Mouse (Mus musculus) kidney, adult 2 months (tissue): ENCODE measurements around the gene Cst13.

ENCODE experiments used
- CTCF ChIP-seq: fragments of 200-500 bp; conservative IDR thresholded peaks from 2 replicates; pipeline ENCODE4 v1.5.1; 2011; ENCODE audit warnings: low read depth, mild to moderate bottlenecking, control low read depth, low read length, moderate library complexity, mixed read lengths; ENCODE audit not compliant: insufficient read depth, insufficient read length
- POLR2A ChIP-seq: fragments of 200-500 bp; IDR thresholded peaks from one replicate; pipeline ENCODE4 v1.6.1; 2011; ENCODE audit warnings: low read depth, low read length, control low read depth

DNA sequence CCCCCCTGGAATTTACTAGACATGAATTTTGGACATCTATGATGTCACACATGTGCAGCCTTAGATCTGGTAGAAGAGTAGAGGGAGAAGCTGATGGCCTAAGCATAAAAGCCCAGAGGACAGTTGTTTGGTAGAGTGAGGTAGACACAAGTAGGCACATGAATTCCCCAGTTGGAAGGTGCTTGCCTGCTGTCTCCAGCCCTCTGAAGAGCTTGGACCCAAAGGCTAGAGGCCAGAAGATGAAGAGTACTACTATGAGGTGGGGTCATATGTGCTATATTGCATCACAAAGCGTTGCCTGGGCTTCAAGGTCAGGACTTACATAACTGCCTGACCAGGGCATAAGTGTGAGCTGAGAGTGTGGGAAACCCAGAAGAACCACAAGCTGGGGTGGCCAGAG lies 21.4 kb upstream of the Cst13 start, which contains the start of gene Cst8:
- TF ChIP-seq POLR2A (no peak), CTCF (no peak)
